Mouse (Mus musculus): Measurements from ENCODE around the gene Letmd1. TPM values are rescaled to one million over a fixed set of nuclear protein-coding genes. Genes with fewer than 3 reads are reported as not detected.

The Letmd1 gene
- polyA plus RNA-seq, 1 experiment from 2014 or later, result 23.9 TPM

DNA sequence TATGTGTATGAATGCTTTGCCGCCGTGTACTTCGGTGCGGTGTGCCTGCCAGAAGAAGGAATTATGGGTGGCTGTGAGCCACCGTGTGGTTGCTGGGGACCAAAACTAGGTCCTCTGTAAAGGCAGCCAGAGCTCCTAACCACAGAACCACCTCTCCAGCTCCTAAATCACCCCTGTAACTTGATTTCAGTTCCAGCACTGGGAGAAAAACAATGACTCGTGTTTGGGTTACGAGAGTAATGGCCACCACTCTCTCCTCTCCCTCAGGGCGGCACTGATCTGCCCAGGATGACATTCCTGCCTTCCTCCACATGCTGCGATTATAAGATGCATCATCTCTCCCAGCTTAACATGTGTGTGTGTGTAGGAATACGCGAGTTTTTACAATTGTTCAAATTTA is 41.2 kb downstream of the Letmd1 start:
- Histone ChIP-seq H3K4me2 (ENCODE audit: low read depth, low read length) (no peak overlapping the region), H3K27me3 (ENCODE audit: control insufficient read depth, insufficient read depth, low read depth, low read length) (no peaks in the 10 kb centered on the region), H3K4me1 (replicated peaks; ENCODE audit: control insufficient read depth, insufficient read depth, low read length) (no peaks in the 10 kb centered on the region), H3K4me3 (ENCODE audit: low read length) (no peak overlapping the region), H3K9me3 (ENCODE audit: control insufficient read depth, low read length) (no peaks in the 10 kb centered on the region), H3K27ac (ENCODE audit: low read length) (no peak overlapping the region), H3K36me3 (ENCODE audit: control insufficient read depth, insufficient read depth, low read length) (peaks cover 32% of the 10 kb centered on the region), H3K9ac (ENCODE audit: low read length) (no peak overlapping the region)
- no peak for ATAC-seq (ENCODE audit: low read depth)
- 95% methylated on average over 11 of the region's 11 CpGs for WGBS

- 76% methylated on average over 4 of the region's 4 CpGs for WGBS
- ATAC-seq (ENCODE audit: low read depth), result no peak
- Histone ChIP-seq H3K4me3 (ENCODE audit: low read length) (no peak overlapping the region), H3K9me3 (ENCODE audit: control insufficient read depth, low read length) (no peaks in the 10 kb centered on the region), H3K27ac (ENCODE audit: low read length) (no peak overlapping the region), H3K4me2 (ENCODE audit: low read depth, low read length) (no peak overlapping the region), H3K9ac (ENCODE audit: low read length) (no peak overlapping the region), H3K4me1 (replicated peaks; ENCODE audit: control insufficient read depth, insufficient read depth, low read length) (no peaks in the 10 kb centered on the region), H3K27me3 (ENCODE audit: control insufficient read depth, insufficient read depth, low read depth, low read length) (no peaks in the 10 kb centered on the region), H3K36me3 (ENCODE audit: control insufficient read depth, insufficient read depth, low read length) (peaks cover 22% of the 10 kb centered on the region)
Observed at GRCm38 (mm10) chr15:100513387-100513786, 44.6 kb downstream of the Letmd1 start.

DNA sequence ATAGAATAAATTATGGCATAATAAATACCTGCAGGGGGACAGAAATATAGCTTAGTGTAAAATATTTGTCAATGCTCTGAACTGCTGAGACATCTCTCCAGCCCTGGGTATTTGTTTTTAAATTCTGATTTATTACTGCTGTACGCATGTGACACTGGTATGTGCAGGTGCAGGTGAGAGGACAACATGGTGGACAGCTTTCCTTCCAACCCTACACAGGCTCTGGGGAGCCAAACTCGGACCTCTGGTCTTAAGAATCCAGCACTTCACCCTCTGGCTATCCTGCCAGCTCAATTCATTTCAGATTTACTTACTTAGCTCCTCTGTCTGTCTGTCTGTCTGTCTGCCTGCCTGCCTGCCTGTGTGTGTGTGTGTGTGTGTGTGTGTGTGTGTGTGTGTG is 46.3 kb downstream of the Letmd1 start:
- H3K4me1 ChIP-seq (replicated peaks; ENCODE audit: control insufficient read depth, insufficient read depth, low read length), result no peaks in the 10 kb centered on the region
- ATAC-seq (ENCODE audit: low read depth), result no peak
- H3K4me2 ChIP-seq (ENCODE audit: low read depth, low read length), result no peak overlapping the region
- no peak overlapping the region for H3K4me3 ChIP-seq (ENCODE audit: low read length)
- H3K9me3 ChIP-seq (ENCODE audit: control insufficient read depth, low read length), result no peaks in the 10 kb centered on the region
- no peaks in the 10 kb centered on the region for H3K27me3 ChIP-seq (ENCODE audit: control insufficient read depth, insufficient read depth, low read depth, low read length)
- H3K9ac ChIP-seq (ENCODE audit: low read length), result no peak overlapping the region
- 82% methylated on average over 2 of the region's 2 CpGs for WGBS
- peaks cover 25% of the 10 kb centered on the region for H3K36me3 ChIP-seq (ENCODE audit: control insufficient read depth, insufficient read depth, low read length)
- H3K27ac ChIP-seq (ENCODE audit: low read length), result no peak overlapping the region

DNA sequence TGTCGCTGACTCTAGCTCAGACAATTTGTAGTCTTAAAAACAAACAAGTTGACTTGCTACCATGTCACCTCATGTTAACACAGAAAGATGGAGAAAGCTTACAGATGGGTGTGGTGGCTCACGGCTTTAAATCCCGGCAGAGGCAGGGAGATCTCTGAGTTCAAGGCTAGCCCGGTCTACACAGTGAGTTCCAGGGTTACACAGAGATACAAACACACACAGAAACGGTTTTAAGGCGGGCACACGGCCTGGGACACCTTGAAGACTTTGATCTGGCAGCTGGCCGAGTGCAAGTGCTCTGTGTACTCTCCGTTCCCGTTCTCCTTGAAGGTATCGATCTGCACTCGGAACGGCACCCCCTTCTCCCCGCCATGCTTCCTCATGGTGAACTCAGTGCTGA is 51.5 kb downstream of the Letmd1 start:
- H3K27ac ChIP-seq (ENCODE audit: low read length), result no peak overlapping the region
- H3K36me3 ChIP-seq (ENCODE audit: control insufficient read depth, insufficient read depth, low read length), result peaks cover 11% of the 10 kb centered on the region
- WGBS, result 88% methylated on average over 14 of the region's 14 CpGs

GRCm38 (mm10) chr15:100525405-100525804 is 56.6 kb downstream of the Letmd1 start:
- Histone ChIP-seq H3K9me3 (ENCODE audit: control insufficient read depth, low read length) (no peaks in the 10 kb centered on the region), H3K9ac (ENCODE audit: low read length) (no peak overlapping the region), H3K4me3 (ENCODE audit: low read length) (no peak overlapping the region), H3K27ac (ENCODE audit: low read length) (no peak overlapping the region), H3K36me3 (ENCODE audit: control insufficient read depth, insufficient read depth, low read length) (peaks cover 10% of the 10 kb centered on the region; the same call in 1 of the 2 replicates), H3K4me1 (replicated peaks; ENCODE audit: control insufficient read depth, insufficient read depth, low read length) (no peaks in the 10 kb centered on the region), H3K4me2 (ENCODE audit: low read depth, low read length) (no peak overlapping the region), H3K27me3 (ENCODE audit: control insufficient read depth, insufficient read depth, low read depth, low read length) (no peaks in the 10 kb centered on the region)
- no peak for ATAC-seq (ENCODE audit: low read depth)
- WGBS, result 94% methylated on average over 14 of the region's 14 CpGs

More for the DNA sequence above, 51.5 kb downstream of the Letmd1 start:
- no peak overlapping the region for H3K4me2 ChIP-seq (ENCODE audit: low read depth, low read length)
- no peak overlapping the region for H3K9ac ChIP-seq (ENCODE audit: low read length)
- ATAC-seq (ENCODE audit: low read depth), result no peak
- H3K4me1 ChIP-seq (replicated peaks; ENCODE audit: control insufficient read depth, insufficient read depth, low read length), result no peaks in the 10 kb centered on the region
- no peaks in the 10 kb centered on the region for H3K9me3 ChIP-seq (ENCODE audit: control insufficient read depth, low read length)
- H3K27me3 ChIP-seq (ENCODE audit: control insufficient read depth, insufficient read depth, low read depth, low read length), result no peaks in the 10 kb centered on the region
- no peak overlapping the region for H3K4me3 ChIP-seq (ENCODE audit: low read length)

DNA sequence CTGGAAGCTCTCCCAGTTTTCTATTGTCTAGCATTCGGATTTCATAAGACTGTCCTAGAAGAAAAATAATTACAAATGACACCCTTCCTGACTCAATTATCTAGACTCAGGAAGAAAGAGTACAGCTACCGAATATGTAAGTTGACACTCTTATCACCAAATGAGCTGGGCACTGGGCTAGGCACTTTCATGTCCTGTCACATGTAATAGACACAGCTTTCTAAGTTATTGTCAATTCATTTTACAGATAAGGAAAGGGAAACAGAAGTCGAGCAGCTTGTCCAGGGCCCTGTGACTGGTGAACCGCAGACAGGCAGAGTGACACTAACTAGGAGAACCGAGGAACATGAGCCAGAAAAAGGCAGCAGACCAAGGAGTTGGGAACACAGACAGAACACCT is 59.1 kb downstream of the Letmd1 start:
- no peak for ATAC-seq (ENCODE audit: low read depth)
- no peak overlapping the region for H3K27ac ChIP-seq (ENCODE audit: low read length)
- 47% methylated on average over 5 of the region's 5 CpGs for WGBS
- no peaks in the 10 kb centered on the region for H3K4me1 ChIP-seq (replicated peaks; ENCODE audit: control insufficient read depth, insufficient read depth, low read length)
- no peak overlapping the region for H3K4me3 ChIP-seq (ENCODE audit: low read length)
- no peak overlapping the region for H3K9ac ChIP-seq (ENCODE audit: low read length)
- H3K4me2 ChIP-seq (ENCODE audit: low read depth, low read length), result no peak overlapping the region
- H3K27me3 ChIP-seq (ENCODE audit: control insufficient read depth, insufficient read depth, low read depth, low read length), result no peaks in the 10 kb centered on the region
- peaks cover 3% of the 10 kb centered on the region; the same call in 1 of the 2 replicates for H3K36me3 ChIP-seq (ENCODE audit: control insufficient read depth, insufficient read depth, low read length)
- no peaks in the 10 kb centered on the region for H3K9me3 ChIP-seq (ENCODE audit: control insufficient read depth, low read length)

Other genes starting within 250 kb of the Letmd1 start
- gene Atf1, start 241.2 kb upstream of the Letmd1 start, polyA plus RNA-seq (2015; fragmentation: Nextera tagmentation; extraction: Ambion mirVana), result 44.5 and 46.2 TPM in 2 replicates
- gene Tmprss12, start 188.2 kb upstream of the Letmd1 start, polyA plus RNA-seq (2015; fragmentation: Nextera tagmentation; extraction: Ambion mirVana), result not detected in 2 replicates
- 14.6 and 19.2 TPM in 2 replicates for gene Mettl7a1, start 164.9 kb upstream of the Letmd1 start, polyA plus RNA-seq (2015; fragmentation: Nextera tagmentation; extraction: Ambion mirVana)
- gene Mettl7a3, start 134.1 kb upstream of the Letmd1 start, polyA plus RNA-seq (2015; fragmentation: Nextera tagmentation; extraction: Ambion mirVana), result not detected in 2 replicates
- 0.16 and 0.29 TPM in 2 replicates for gene Methig1, start 115.9 kb upstream of the Letmd1 start, polyA plus RNA-seq (2015; fragmentation: Nextera tagmentation; extraction: Ambion mirVana)
- gene Mettl7a2, start 115.8 kb upstream of the Letmd1 start, polyA plus RNA-seq (2015; fragmentation: Nextera tagmentation; extraction: Ambion mirVana), result not detected in 2 replicates
- not detected in 2 replicates for gene Higd1c, start 104.5 kb upstream of the Letmd1 start, polyA plus RNA-seq (2015; fragmentation: Nextera tagmentation; extraction: Ambion mirVana)
- 0.06 and 0.19 TPM in 2 replicates for gene Gm5475, start 46.9 kb upstream of the Letmd1 start, polyA plus RNA-seq (2015; fragmentation: Nextera tagmentation; extraction: Ambion mirVana)
- 22.3 and 23.6 TPM in 2 replicates for gene Slc11a2, start 44.0 kb upstream of the Letmd1 start, polyA plus RNA-seq (2015; fragmentation: Nextera tagmentation; extraction: Ambion mirVana)
- 9.5 and 10.6 TPM in 2 replicates for gene Csrnp2, start 26.5 kb downstream of the Letmd1 start, polyA plus RNA-seq (2015; fragmentation: Nextera tagmentation; extraction: Ambion mirVana)
- gene Tfcp2, start 83.0 kb downstream of the Letmd1 start, polyA plus RNA-seq (2015; fragmentation: Nextera tagmentation; extraction: Ambion mirVana), result 22.3 and 23.0 TPM in 2 replicates
- 4.0 and 5.2 TPM in 2 replicates for gene Pou6f1, start 131.0 kb downstream of the Letmd1 start, polyA plus RNA-seq (2015; fragmentation: Nextera tagmentation; extraction: Ambion mirVana)
- gene Dazap2, start 146.3 kb downstream of the Letmd1 start, polyA plus RNA-seq (2015; fragmentation: Nextera tagmentation; extraction: Ambion mirVana), result 248 and 262 TPM in 2 replicates
- 20.5 and 22.1 TPM in 2 replicates for gene Smagp, start 167.9 kb downstream of the Letmd1 start, polyA plus RNA-seq (2015; fragmentation: Nextera tagmentation; extraction: Ambion mirVana)
- gene Bin2, start 200.5 kb downstream of the Letmd1 start, polyA plus RNA-seq (2015; fragmentation: Nextera tagmentation; extraction: Ambion mirVana), result 4.6 and 6.3 TPM in 2 replicates
- 4.2 and 9.6 TPM in 2 replicates for gene Cela1, start 218.9 kb downstream of the Letmd1 start, polyA plus RNA-seq (2015; fragmentation: Nextera tagmentation; extraction: Ambion mirVana)

Data from lung, embryonic 16.5 days (tissue).